Mouse (Mus musculus): Measurements from ENCODE around the gene C1galt1c1.
A peak's percentile ranks its signal among the peaks of the same experiment; 100 is the strongest.

The C1galt1c1 gene

DNA sequence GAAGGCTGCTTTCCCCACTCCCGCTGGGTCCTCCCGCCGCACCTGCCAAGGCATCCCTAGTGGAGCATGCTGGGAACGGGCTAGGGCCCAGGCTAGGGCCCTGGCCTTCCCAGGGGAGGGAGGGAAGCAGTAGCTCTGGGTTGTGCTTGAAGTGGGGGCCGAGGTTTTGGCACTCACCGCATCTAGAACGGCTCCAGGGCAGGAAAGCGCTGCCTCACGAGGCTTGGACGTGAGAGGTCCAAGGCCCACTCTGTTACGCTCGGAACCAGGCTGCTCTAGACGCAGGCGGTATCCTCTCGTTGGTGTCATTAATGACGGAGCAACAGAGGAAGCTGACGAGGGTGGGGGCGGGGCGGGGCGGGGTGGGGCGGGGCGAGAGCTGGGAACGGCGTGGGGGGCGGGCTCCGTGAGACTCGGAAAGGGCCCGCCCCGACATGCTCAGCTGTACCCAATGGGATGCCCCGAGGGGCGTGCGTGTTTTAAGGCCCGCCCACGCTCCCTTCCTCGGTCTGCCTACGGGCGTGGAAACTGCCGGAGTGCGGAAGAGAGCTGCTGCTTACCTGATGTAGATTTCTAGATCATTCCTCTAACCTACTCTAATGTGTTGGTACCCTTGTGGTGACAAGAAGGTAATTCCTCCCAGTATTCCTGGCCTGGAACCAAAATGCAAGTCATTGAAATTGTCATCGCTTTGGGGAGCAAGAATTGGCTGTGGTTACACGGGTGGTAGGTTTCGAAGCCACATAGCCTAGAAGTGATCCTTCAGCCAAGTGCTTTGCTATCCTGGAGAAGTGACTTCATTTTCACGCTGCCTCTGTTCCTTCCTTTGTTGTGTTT, at the start of gene C1galt1c1:
C1galt1c1 (minus strand) TSS at position 287 of the 837 bp plus-strand sequence.
- DNase-seq (ENCODE audit: low spot score in 2 of 2), result peak; percentile 88 to 90

DNA sequence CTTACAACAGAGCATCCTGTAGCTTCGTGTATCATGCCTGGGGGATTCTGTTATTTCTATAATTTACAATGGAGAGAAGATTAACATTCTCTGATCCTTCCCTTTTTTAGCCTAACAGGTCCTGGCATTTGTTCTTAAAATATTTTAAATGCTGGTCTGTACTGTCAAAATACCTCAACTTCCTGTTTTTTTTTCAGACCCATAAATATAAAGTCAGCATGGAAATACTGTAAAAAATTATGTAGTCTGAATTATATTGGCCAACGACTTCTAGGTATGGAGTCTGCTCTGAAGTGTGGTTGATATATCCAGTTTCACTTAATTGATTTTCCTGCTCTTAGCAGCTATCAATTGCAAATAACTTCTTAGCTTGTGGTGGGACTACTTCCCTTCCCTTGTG, 47.1 kb upstream of the C1galt1c1 start:
- DNase-seq (ENCODE audit: low spot score in 2 of 2), result no peak

DNA sequence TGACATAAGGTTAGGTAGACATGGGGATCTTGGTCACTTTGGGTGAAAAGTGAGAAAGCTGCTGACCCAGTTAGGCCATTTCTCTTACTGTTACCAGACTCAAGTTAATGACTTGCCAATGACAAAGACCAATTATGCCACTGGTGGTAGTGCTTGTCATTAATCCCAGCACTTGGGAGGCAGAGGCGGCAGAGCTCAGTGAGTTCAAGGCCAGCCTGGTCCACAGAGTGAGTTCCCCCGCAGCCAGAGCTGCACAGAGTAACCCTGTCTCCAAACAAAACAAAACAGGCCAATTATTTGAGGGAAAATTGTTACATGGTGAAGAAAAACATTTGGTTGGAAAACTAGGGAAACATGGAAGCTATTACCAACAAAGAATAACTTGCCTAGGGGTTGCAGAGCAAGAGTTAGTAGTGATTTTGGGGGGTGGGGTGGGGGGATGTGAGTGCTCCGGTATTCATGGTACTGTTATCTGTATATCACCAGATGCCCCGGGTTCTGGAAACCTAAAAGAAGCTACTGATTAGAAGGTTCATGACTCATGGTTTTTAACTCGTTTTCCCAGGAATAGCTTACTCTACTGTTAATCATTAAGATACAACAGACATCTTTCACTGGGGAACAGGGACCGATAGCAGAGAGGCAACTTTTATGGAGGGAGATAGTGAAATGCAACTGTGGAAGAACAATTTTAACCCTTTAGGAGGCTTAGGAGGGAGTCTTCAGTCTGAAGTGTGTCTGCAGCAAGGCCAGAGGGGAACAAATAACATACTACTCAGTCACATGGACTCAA, 34.4 kb upstream of the C1galt1c1 start:
- no peak for DNase-seq (ENCODE audit: low spot score in 2 of 2)

DNA sequence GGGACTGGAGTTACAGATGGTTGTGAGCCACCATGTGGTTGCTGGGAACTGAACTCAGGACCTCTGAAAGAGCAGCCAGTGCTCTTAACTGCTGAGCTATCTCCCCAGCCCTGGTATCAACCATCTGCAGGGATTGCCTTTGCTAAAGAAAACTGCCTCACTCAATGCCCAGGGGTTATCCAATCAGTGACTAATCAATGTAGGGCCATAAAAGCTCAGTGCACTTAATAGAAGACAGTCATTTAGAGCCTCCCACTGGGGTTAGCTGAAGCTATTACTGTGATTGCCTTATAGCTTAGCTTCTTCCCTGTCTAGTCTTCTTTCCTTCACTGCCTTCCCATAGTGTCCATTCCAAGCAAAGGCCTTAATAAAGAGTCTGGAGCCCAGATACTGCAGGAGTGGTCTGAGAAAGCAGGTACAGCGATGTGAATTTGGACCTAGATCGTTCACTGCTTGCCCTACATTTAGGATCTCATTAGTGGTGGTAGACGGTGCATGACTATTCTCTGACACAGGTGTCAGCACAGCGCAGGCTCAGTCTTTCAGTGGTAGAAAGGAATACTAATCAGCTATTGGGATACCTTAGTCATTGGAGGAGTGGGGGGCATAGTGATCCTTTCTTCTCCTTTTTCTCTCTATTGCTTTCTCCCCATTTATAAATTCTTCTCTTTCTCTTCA, 21.5 kb upstream of the C1galt1c1 start:
- no peak for DNase-seq (ENCODE audit: low spot score in 2 of 2)

DNA sequence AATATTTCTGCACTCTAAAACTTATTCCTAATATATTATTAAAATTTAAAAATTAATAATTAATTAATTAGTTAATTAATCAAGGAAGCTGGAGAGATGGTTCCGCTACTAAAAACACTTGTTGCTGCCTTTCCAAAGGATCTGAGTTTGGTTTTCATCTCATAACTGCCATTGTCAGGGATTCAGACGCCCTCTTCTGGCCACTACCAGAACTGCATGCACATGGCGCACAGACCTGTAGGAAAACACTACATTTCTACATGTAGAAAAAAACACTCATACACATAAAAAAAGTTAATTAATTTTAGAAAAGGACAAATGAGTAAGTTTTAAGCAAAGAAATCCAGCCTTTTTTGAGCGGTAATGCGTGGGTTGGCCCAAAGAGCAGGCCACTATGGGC, 19.8 kb upstream of the C1galt1c1 start:
- DNase-seq (ENCODE audit: low spot score in 2 of 2), result no peak

DNA sequence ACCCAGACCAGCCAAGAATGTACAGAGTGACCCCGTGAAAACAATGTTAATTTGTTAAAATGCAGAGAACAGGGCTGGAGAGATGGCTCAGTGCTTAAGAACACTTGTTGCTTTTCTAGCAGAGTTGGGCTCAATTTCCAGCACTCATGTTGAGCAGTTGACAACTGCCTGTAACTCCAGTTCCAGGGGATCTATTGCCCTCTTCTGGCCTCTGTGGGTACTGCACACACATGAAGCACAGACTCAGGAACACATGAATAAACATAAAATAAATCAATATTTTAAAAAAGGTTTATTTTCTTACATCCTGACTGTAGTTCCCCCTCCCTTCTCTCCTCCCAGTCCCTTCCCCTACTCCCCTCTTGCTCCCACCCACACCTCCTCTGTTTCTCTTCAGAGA, 18.3 kb upstream of the C1galt1c1 start:
- no peak for DNase-seq (ENCODE audit: low spot score in 2 of 2)

DNA sequence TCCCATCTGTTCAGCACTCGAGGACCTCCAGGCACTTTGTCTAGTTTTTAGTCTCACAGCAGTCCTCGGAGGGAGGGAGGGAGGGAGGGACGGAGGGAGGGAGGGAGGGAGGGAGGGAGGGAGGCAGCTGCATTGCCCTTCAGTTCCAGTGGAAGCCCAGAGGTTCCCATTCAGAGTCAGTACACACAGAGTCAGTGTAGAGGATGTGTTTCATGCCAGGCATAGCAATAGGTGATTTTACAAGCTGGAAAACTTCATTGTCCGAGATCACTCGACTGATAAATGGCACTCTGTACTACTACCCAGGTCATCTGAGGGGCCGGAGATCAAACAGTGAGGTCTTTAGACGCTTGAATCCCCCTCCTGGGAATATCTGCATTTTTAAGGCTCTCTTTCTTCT, 16.3 kb upstream of the C1galt1c1 start:
- DNase-seq (ENCODE audit: low spot score in 2 of 2), result no peak

DNA sequence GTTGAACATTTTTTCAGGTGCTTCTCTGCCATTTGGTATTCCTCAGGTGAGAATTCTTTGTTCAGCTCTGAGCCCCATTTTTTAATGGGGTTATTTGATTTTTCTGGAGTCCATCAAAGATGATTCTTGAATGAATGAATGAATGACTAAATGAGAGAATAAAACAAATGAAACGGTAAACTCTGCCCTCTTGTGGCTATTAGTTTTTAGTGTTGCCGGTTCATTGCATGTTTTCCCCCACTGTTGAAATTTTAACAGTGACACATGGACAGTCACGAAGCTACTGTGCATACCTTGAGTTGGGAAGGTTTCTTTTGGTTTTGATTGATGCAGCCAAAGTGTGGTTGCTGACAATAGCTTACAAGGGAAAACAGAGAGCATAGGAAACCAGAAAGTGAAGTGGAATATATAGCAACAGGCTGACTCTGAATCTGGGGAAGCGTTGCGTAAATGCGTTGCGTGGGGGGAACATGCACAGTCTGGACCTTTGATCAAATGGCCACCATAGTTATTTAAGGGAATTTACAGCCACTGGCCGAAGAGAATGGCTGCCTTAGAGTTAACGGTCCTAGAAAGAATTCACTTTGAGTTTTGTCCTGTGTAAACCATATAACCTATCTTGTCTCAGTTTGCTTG, 15.6 kb upstream of the C1galt1c1 start:
- no peak for DNase-seq (ENCODE audit: low spot score in 2 of 2)

DNA sequence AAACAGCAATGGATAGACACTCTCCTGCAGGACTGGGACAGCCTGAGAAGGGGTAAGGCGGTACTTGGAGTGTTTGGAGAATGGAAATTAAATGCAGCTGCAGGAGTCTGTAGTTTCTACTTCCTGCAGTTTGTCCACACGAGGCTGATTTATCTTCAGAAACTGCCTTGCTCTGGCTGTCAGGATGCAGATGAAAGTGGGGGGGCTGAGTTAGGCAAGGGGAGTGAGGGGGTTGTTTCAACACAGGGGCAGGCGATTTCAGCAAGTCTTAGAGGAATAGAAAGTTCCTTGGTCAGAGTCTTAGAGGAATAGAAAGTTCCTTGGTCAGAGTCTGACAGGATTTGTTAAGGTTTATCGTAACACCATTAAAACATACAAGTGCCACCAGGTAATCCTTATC, 7.3 kb upstream of the C1galt1c1 start:
- no peak for DNase-seq (ENCODE audit: low spot score in 2 of 2)

DNA sequence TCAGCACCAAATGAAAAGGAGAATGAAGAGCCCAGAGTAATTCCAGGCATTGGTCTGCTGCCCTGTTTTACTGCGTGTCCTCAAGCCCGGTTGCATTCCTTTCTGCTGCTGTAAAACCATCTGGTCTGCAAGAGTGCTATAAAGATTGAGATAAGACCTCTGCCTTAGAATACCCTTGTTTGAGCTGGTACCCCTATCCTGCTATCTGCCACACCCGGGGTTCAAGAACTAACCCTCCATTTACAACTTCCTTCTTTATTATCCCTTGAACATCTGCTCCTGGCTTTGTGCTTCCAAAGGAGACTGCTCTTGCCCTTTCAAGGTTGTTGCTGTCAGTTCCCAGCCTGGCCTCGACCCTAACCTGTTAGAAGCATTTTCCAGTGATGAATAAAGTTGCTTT, 6.5 kb upstream of the C1galt1c1 start:
- DNase-seq (ENCODE audit: low spot score in 2 of 2), result no peak

DNA sequence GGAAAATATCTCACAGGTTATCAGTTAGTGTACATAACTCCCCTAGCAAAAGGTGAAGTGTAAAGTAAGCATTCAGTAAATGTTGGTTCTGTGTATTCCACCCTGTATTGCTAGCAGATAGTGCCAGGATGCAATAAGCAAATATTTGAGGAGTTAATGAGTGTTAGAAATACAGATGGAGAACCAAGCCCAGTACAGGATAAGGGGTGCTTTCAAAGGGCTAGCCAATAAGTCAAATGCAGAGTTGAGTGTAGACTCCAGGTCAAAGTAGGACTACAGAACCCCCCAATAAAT, 698 bp upstream of the C1galt1c1 start:
- DNase-seq (ENCODE audit: low spot score in 2 of 2), result no peak

DNA sequence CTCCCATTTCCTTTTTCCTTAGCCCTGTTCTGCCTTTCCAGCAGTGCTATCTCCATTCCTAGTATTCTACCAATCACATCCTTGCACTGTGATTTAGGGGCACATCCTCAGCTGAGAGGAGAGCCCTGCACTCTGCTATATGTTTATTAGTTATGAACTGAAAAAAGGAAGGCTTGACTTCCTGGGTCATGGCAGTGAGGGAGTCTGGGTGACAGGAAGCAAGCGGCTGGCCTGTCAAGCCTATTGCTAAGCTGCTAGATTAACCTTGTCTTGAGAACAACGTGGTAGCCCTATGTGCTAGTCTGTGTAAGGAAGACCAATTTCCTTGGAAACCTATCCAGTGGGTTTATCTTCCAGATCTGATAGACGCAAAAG, 33.9 kb downstream of the C1galt1c1 start:
- DNase-seq (ENCODE audit: low spot score in 2 of 2), result peak in 1 of 2 experiments; percentile 5

DNA sequence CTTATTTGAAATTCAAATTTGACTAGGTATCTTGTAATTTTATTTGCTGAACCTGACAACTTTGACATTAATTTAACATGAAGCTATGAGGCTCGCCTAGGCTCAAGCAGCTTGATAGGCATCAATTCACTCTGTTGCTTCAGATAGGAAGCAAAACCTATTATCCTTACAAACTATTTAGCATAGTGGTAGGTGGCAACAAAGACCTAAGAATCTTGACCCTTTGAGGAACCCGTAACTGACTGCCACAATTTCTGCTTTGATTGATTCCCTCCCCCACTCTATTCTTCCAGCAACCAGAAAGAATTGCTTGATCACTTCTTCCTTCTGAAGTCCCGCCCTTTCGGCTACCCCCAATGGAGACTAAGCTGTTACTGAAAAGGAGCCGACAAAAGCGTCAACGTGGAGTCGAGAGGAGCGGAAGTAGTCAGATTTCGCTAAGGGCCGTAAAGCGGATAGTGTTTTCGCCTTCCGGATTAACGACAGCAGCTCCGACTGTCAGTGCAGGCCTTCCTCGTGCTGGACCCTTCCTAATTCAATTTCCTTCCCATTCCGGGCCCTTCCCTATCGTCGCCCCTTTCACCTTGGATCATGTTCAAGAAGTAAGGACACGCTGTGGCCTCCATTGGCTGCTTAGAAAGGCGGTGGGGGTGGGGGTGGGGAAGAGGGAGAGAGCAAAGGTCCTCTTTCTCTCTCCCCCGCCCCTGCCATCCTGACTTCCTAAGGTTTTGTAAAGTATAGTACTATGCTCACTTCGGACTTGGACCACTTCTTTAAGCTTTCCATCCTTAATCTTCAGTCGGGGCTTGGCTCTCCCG, 34.5 kb downstream of the C1galt1c1 start, which contains the start of gene Mcts1:
Mcts1 (plus strand) TSS at position 402 of the 818 bp plus-strand sequence.
- DNase-seq (ENCODE audit: low spot score in 2 of 2), result peak; percentile 80

DNA sequence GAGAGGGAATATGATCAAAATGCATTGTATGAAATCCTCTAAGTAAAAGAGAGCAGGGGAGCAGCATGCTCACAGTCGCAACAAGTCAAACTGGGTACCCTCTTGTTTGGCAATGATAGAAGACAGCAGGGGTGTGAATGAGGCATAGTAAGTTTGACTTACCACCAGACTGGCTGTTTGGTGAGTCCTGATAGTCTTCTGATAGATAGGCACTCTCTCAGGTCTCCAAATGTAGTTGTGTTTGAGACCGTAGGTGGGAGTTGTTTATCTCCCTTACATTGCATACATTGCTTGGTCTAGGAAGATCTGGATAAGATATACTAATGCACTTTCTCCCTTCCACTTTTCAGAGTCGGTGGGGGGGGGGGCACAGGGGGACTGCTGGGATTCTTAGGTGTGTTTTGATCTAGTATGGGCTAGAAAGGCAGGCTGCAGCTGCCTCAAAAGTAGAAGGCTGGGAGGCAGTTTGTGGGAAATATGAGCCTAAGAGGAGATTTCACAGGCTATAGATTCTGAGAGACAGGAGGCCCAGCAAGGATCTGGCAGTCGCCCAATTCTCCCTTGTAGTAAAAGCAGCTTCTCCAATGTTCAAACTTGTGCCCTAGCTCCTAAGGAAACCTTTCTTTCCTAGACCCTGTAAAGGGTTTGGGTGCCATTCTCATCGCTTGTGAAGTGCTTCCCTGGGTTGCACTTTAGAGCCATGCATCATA, 41.6 kb downstream of the C1galt1c1 start:
- no peak for DNase-seq (ENCODE audit: low spot score in 2 of 2)

DNA sequence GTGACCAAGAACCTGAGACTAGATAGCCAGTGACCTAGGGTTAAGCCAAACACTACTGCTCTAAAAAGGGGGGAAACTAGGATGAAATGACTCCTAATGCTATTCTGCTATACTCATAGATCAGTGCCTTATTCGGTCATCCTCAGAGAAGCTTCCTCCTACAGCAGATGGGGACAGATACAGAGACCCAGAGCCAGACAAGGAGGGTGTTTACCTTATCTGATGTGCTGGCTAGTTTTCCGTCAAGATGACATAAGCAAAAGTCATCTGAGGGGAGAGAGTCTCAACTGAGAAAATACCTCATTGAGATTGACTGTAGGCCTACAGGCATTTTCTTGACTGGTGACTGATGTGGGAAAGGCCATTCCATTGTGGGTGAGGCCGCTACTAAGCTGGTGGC, 43.1 kb downstream of the C1galt1c1 start:
- DNase-seq (ENCODE audit: low spot score in 2 of 2), result no peak

DNA sequence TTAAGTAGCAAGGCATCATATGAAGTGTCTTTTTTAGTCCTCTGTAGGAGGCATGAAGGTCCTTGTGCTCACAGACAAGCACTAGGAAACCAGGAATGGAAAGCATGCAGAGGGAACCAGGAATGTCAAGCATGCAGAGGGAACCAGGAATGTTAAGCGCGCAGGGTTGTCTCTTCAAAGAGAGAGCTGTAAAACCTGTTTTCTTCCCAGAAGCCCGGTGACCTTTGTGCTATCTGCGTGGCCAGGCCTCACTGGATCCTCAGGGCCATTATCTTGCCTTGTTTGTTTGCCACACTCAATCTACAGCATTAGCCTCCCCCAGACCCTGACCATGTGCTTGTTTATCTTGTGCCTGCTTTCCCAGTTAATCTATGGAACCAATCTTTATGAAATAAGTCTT, 45.1 kb downstream of the C1galt1c1 start:
- no peak for DNase-seq (ENCODE audit: low spot score in 2 of 2)

DNA sequence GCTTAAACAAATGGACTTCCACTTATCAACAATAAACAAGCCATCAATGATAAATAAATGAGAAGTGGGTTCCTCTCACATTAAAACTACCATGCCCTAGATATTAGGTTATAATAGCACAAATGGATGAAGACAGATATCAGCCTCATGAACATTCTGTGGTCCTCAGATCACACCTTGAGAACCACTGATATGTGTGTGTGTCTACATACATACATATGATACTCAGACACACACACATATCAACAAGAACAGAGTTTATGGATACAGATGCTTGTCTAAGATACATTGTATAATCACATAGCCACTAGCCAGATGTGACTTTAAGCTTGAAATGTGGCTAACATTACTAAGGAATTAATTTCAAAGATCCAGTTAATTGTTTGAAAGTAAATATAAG, 51.6 kb downstream of the C1galt1c1 start:
- DNase-seq (ENCODE audit: low spot score in 2 of 2), result no peak

DNA sequence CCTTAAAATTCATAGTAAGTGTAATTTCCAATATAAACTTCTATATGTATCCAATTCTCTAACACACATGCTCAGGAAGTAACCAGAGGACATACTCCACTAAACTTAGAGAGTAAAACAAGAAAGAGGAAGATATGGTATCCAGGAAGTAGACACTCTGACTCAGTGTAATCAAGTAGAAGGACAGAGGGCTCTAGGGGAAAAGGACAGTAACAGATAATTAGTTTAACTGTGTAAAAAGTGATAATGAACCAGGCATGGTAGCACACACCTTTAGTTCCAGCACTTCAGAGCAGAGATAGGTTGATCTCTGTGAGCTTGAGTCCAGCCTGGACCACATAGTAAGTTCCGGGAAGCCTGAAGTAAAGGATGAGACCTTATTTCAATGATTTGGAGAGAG, 53.7 kb downstream of the C1galt1c1 start:
- DNase-seq (ENCODE audit: low spot score in 2 of 2), result no peak
